Mouse (Mus musculus) heart, embryonic 13.5 days (tissue): ENCODE results near the gene Ezh2. TPM values are rescaled to one million over a fixed set of nuclear protein-coding genes. Genes with fewer than 3 reads are reported as not detected.

Experiments used
- ATAC-seq: fragments of 200-750 bp; cut with Nextera tagmentation; 2 replicates; pipeline ENCODE4 v1.8.0; 2017; ENCODE audit warnings: moderate TSS enrichment; ENCODE audit not compliant: insufficient number of reproducible peaks, low FRiP score, low TSS enrichment; ENCODE audit errors: extremely low read depth
- H3K27ac ChIP-seq: fragments of 300-500 bp; sonication (generic); replicated peaks from 2 replicates; pipeline ENCODE4 v1.5.1; 2015; ENCODE audit warnings: moderate library complexity, mild to moderate bottlenecking, inconsistent platforms
- H3K27me3 ChIP-seq: fragments of 300-500 bp; sonication (generic); replicated peaks from 2 replicates; pipeline ENCODE4 v1.6.1; 2015; ENCODE audit warnings: mild to moderate bottlenecking, inconsistent platforms
- H3K36me3 ChIP-seq: fragments of 300-500 bp; sonication (generic); 2 replicates; pipeline ENCODE4 v1.6.1; 2015; ENCODE audit warnings: mild to moderate bottlenecking, inconsistent platforms
- H3K4me1 ChIP-seq: fragments of 300-500 bp; sonication (generic); 2 replicates; pipeline ENCODE4 v1.6.1; 2015; ENCODE audit warnings: inconsistent platforms
- H3K4me2 ChIP-seq: fragments of 300-500 bp; sonication (generic); 2 replicates; pipeline ENCODE4 v1.6.1; 2015; ENCODE audit warnings: inconsistent platforms, mild to moderate bottlenecking, moderate library complexity
- H3K4me3 ChIP-seq: fragments of 300-500 bp; sonication (generic); 2 replicates; pipeline ENCODE4 v1.5.1; 2015; ENCODE audit warnings: moderate library complexity, mild to moderate bottlenecking, inconsistent platforms
- H3K9ac ChIP-seq: fragments of 300-500 bp; sonication (generic); 2 replicates; pipeline ENCODE4 v1.6.1; 2015; ENCODE audit warnings: inconsistent platforms, mild to moderate bottlenecking, moderate library complexity
- H3K9me3 ChIP-seq: fragments of 300-500 bp; sonication (generic); 2 replicates; pipeline ENCODE4 v1.6.1; 2016; ENCODE audit warnings: inconsistent platforms
- WGBS: fragments of 180-500 bp; shearing (Covaris S2); methylation state at CpG from one replicate; pipeline ENCODE4 v1.1.7; 2015; ENCODE audit warnings: mixed read lengths; 5-methylcytosine and 5-hydroxymethylcytosine counted together
- polyA plus RNA-seq: library from polyadenylated mRNA; unstranded; fragments of >200 nt; fragmentation: Nextera tagmentation; extraction: Ambion mirVana; gene quantifications from 2 replicates; pipeline ENCODE4 v1.2.1, GENCODE M21; 2015

Ezh2 gene
- polyA plus RNA-seq, 1 experiment from 2014 or later: 56.9 TPM

GRCm38 (mm10) chr6:47532547-47532946, 62.6 kb downstream of the Ezh2 start:
- no peak overlapping the region for H3K27ac ChIP-seq
- H3K4me2 ChIP-seq: no peak overlapping the region
- H3K27me3 ChIP-seq: no peaks in the 10 kb centered on the region
- ATAC-seq: no peak
- peaks cover 92% of the 10 kb centered on the region for H3K36me3 ChIP-seq
- WGBS: 55% methylated on average over 1 of the region's 1 CpGs
- no peak overlapping the region for H3K4me3 ChIP-seq
- H3K4me1 ChIP-seq: no peaks in the 10 kb centered on the region
- no peak overlapping the region for H3K9ac ChIP-seq
- no peaks in the 10 kb centered on the region for H3K9me3 ChIP-seq

DNA sequence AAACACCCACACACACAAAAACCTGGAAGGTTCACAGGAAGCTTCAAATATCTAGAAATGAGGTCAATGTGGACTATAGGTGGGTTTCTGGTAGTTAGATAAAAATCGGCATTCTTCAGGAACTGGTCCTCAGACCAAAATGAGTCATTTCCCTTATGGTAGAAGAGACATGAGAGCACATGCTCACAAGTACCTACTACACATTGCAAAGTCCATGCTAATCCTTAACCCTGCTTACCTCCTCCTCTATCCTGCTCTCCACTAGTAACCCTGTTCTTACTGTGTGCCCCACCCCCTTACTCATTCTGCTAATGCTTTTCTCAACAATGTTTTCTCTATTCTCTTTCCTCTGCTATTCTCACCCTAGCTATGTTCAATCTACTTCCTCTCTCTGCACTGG, 67.5 kb downstream of the Ezh2 start:
- Histone ChIP-seq H3K4me1 (no peaks in the 10 kb centered on the region), H3K4me2 (no peak overlapping the region), H3K27ac (no peak overlapping the region), H3K36me3 (peaks cover 97% of the 10 kb centered on the region), H3K27me3 (no peaks in the 10 kb centered on the region), H3K4me3 (no peak overlapping the region), H3K9me3 (no peaks in the 10 kb centered on the region), H3K9ac (no peak overlapping the region)
- ATAC-seq: no peak
- 59% methylated on average over 1 of the region's 1 CpGs for WGBS

DNA sequence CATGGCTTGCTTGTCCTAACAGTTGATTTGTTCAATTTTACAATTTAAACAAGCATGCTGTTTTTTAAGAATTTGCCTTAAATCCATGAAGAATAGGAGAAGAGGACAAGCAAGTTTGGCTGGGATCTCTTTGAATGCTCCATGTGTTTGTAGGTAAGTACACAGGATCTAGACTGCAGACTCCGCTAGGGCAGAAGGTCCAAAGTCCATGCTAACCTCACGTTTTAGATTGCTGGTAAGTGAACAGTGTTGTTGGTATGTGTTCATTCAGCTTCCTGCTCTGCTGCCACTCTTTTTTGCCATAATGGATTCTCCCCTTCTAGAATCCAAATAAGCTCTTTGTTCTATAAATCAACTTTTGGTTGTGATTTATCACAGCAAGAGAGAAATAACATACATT, 68.0 kb downstream of the Ezh2 start:
- H3K27ac ChIP-seq: no peak overlapping the region
- no peaks in the 10 kb centered on the region for H3K9me3 ChIP-seq
- no peaks in the 10 kb centered on the region for H3K4me1 ChIP-seq
- H3K27me3 ChIP-seq: no peaks in the 10 kb centered on the region
- no peak overlapping the region for H3K4me2 ChIP-seq
- no peak for ATAC-seq
- no peak overlapping the region for H3K9ac ChIP-seq
- WGBS: 87% methylated on average over 2 of the region's 2 CpGs
- no peak overlapping the region for H3K4me3 ChIP-seq
- peaks cover 97% of the 10 kb centered on the region for H3K36me3 ChIP-seq

DNA sequence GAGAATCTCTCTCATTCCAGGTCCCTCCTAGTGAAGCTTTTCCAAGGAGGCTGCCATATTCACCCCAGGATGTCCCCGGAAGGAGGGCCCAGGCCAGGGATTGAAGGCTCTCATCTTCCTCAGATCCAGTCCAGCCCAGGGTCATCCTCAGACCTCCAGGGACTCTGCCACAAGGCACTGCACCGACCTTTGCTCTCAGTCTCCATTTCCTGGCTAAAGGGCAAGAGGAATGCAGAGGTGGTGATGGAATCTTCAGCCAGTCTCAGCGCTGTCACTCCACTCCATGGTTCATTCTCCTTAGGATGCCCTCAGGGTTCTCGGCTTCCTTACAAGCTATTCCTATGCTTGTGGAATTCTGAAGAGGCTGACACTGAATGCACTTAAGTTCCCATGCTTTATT, 68.7 kb downstream of the Ezh2 start:
- Histone ChIP-seq H3K36me3 (peaks cover 99% of the 10 kb centered on the region), H3K4me2 (no peak overlapping the region), H3K9me3 (no peaks in the 10 kb centered on the region), H3K4me1 (no peaks in the 10 kb centered on the region), H3K27ac (no peak overlapping the region), H3K27me3 (no peaks in the 10 kb centered on the region), H3K9ac (no peak overlapping the region), H3K4me3 (no peak overlapping the region)
- 75% methylated on average over 4 of the region's 4 CpGs for whole genome bisulfite sequencing
- no peak for ATAC-seq

DNA sequence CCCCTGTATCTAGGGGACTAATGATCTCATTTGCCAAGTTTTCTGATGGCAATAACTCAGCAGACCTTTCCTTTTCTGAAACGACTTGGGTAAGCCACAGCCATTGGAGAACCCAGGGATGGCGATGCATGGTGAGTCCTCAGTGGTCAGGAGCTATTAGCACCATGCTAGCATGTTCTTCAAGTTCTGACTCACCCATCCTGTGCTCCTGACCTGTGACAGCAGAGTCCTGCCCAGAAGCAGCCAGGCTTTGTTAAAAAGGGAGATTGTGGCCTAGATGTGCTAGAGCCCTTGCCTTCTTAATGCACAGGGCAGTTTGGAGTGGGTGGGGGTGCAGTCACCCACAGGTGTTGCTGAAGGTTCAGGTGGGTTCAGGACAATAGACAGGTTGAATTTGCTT, 70.1 kb downstream of the Ezh2 start:
- WGBS: 80% methylated on average over 2 of the region's 2 CpGs
- no peak for ATAC-seq
- Histone ChIP-seq H3K9ac (no peak overlapping the region), H3K27me3 (no peaks in the 10 kb centered on the region), H3K4me2 (no peak overlapping the region), H3K4me1 (no peaks in the 10 kb centered on the region), H3K36me3 (peaks cover 96% of the 10 kb centered on the region), H3K9me3 (no peaks in the 10 kb centered on the region), H3K27ac (no peak overlapping the region), H3K4me3 (no peak overlapping the region)

DNA sequence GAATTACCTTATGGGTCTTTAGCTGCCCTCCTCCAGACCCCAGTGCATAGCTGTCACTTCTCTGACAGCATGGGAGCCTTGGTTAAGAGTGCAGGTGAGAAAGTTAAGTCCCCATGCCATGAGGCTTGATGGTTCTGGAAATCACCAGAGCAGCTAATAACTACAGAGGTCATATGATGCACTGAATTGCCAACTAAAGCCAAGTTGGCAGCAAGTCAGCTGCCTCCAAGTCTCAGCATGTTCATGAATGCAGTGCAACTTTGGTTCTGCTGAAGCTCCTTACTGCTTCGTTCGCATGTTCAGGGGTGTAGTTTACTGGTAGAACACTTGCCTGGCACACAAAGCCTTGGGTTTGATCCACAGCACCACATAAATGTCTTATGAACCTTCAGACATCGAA, 72.7 kb downstream of the Ezh2 start:
- 92% methylated on average over 3 of the region's 3 CpGs for WGBS

GRCm38 (mm10) chr6:47520030-47520429, 75.1 kb downstream of the Ezh2 start:
- Histone ChIP-seq H3K4me2 (no peak overlapping the region), H3K9me3 (no peaks in the 10 kb centered on the region), H3K4me1 (no peaks in the 10 kb centered on the region), H3K27me3 (no peaks in the 10 kb centered on the region), H3K36me3 (peaks cover 97% of the 10 kb centered on the region), H3K9ac (no peak overlapping the region), H3K27ac (no peak overlapping the region), H3K4me3 (no peak overlapping the region)
- WGBS: 72% methylated on average over 2 of the region's 2 CpGs
- no peak for ATAC-seq

More for the DNA sequence above, 72.7 kb downstream of the Ezh2 start:
- Histone ChIP-seq H3K27me3 (no peaks in the 10 kb centered on the region), H3K9me3 (no peaks in the 10 kb centered on the region), H3K27ac (no peak overlapping the region), H3K4me3 (no peak overlapping the region), H3K36me3 (peaks cover 95% of the 10 kb centered on the region), H3K9ac (no peak overlapping the region), H3K4me2 (no peak overlapping the region), H3K4me1 (no peaks in the 10 kb centered on the region)
- ATAC-seq: no peak

DNA sequence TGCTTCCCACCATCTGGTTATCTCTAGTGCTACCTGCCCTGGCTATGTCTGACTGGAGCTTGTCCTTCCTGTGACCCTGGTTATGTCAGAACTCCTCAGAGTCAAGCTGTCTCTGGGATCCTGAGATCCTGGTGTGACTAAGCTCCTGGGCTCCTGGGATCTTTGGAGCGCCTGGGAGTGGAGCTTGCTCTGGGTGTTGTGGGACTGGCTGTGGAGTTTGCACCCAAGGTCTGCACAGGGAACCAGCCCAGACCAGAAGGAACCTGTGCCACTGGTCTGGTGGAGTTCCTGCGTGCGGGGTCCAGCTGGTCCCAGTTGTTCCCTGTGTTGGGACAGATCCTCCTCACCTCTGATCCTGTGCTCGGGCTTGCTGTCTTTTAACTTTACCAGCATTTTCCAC, 100.6 kb downstream of the Ezh2 start:
- Histone ChIP-seq H3K4me1 (0 out of 2 replicates have a peak, but pooled peaks cover 6% of the 10 kb centered on the region), H3K36me3 (peaks cover 26% of the 10 kb centered on the region), H3K4me3 (no peak overlapping the region), H3K9ac (no peak overlapping the region), H3K27me3 (no peaks in the 10 kb centered on the region), H3K9me3 (no peaks in the 10 kb centered on the region), H3K4me2 (no peak overlapping the region), H3K27ac (no peak overlapping the region)
- no peak for ATAC-seq
- 79% methylated on average over 4 of the region's 4 CpGs for WGBS

DNA sequence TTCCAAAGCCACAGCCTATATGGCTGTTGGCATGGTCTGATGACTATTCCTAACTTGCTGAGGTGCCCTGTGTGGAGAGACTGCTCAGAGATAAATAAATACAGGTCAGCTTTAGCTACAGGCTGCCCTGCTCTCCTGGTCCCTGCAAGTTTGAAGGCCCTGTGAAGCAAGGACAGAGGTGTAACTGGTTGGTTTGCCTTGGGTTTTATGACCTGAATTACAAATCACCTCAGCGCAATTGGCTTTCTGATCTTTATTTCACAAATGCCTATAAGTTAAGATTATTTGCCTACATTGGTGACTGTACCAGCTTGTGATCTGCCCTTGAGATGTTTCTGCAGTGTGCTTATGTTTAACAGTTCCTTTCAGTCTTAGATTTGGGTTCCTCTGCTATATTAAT, 113.1 kb downstream of the Ezh2 start:
- no peak overlapping the region for H3K9ac ChIP-seq
- 100% methylated on average over 1 of the region's 1 CpGs for WGBS
- H3K4me2 ChIP-seq: no peak overlapping the region
- H3K36me3 ChIP-seq: peaks cover 14% of the 10 kb centered on the region
- no peaks in the 10 kb centered on the region for H3K27me3 ChIP-seq
- peaks cover 8% of the 10 kb centered on the region; the same call in 1 of the 2 replicates for H3K4me1 ChIP-seq
- 0 out of 2 replicates have a peak, but pooled peaks cover 5% of the 10 kb centered on the region for H3K9me3 ChIP-seq
- H3K4me3 ChIP-seq: no peak overlapping the region
- H3K27ac ChIP-seq: no peak overlapping the region
- ATAC-seq: no peak

Other genes with a start within 250 kb of the Ezh2 start
- 92.0 and 92.5 TPM in 2 replicates for gene Cul1, start 141.9 kb downstream of the Ezh2 start, polyA plus RNA-seq
- 162 and 189 TPM in 2 replicates for gene Pdia4, start 218.1 kb upstream of the Ezh2 start, polyA plus RNA-seq
- 1.2 TPM in 2 replicates for gene Zfp786, start 235.5 kb upstream of the Ezh2 start, polyA plus RNA-seq
- 3.7 TPM in 2 replicates for gene Zfp398, start 240.3 kb upstream of the Ezh2 start, polyA plus RNA-seq